Mouse (Mus musculus): Measurements from ENCODE around the gene Topaz1. TPM values are rescaled to one million over a fixed set of nuclear protein-coding genes. Genes with fewer than 3 reads are reported as not detected.
"Not testable (repeated sequence)": the region's sequence is repeated elsewhere in the genome, so short reads cannot be mapped to it uniquely, and the experiment has no call there.

Topaz1 gene
- polyA plus RNA-seq, 1 experiment from 2014 or later, result not detected

GRCm38 (mm10) chr9:122836126-122836525, 89.0 kb downstream of the Topaz1 start:
- Histone ChIP-seq H3K27me3 (ENCODE audit: control insufficient read depth, insufficient read depth, low read length) (no peaks in the 10 kb centered on the region), H3K9ac (ENCODE audit: low read length) (no peak overlapping the region), H3K4me3 (ENCODE audit: control insufficient read depth in 1 of 2, insufficient read depth in 1 of 2, low read depth in 1 of 2, low read length in 2 of 2) (no peak overlapping the region), H3K27ac (replicated peaks in 1 of 2; ENCODE audit: control insufficient read depth in 1 of 2, insufficient read depth in 1 of 2, low read depth in 2 of 2, low read length in 2 of 2) (no peak overlapping the region), H3K4me2 (ENCODE audit: low read length) (no peak overlapping the region), H3K36me3 (ENCODE audit: control insufficient read depth, insufficient read depth, low read length) (peaks cover 12% of the 10 kb centered on the region), H3K4me1 (ENCODE audit: control insufficient read depth in 2 of 2, insufficient read depth in 2 of 2, low read length in 2 of 2) (peaks cover 9 to 15% of the 10 kb centered on the region in 2 experiments), H3K9me3 (ENCODE audit: control insufficient read depth, low read length) (no peaks in the 10 kb centered on the region)
- no peak for ATAC-seq (ENCODE audit: insufficient number of reproducible peaks, insufficient read depth, low FRiP score, low read depth)
- 74% methylated on average over 9 of the region's 9 CpGs for WGBS

- no peak for ATAC-seq (ENCODE audit: insufficient number of reproducible peaks, insufficient read depth, low FRiP score, low read depth)
- peak overlapping the region; percentile 23 to 31; a peak in 2 of 4 replicates for H3K27ac ChIP-seq (replicated peaks in 1 of 2; ENCODE audit: control insufficient read depth in 1 of 2, insufficient read depth in 1 of 2, low read depth in 2 of 2, low read length in 2 of 2)
These were observed 89.6 kb downstream of the Topaz1 start for GRCm38 (mm10) chr9:122836790-122837189.

GRCm38 (mm10) chr9:122837216-122837615, 90.1 kb downstream of the Topaz1 start:
- 82% methylated on average over 4 of the region's 4 CpGs for WGBS
- no peaks in the 10 kb centered on the region for H3K9me3 ChIP-seq (ENCODE audit: control insufficient read depth, low read length)
- H3K9ac ChIP-seq (ENCODE audit: low read length), result no peak overlapping the region
- peak overlapping the region; percentile 23 to 31; a peak in 3 of 4 replicates for H3K27ac ChIP-seq (replicated peaks in 1 of 2; ENCODE audit: control insufficient read depth in 1 of 2, insufficient read depth in 1 of 2, low read depth in 2 of 2, low read length in 2 of 2)
- H3K27me3 ChIP-seq (ENCODE audit: control insufficient read depth, insufficient read depth, low read length), result no peaks in the 10 kb centered on the region
- peaks cover 9 to 15% of the 10 kb centered on the region in 2 experiments for H3K4me1 ChIP-seq (ENCODE audit: control insufficient read depth in 2 of 2, insufficient read depth in 2 of 2, low read length in 2 of 2)
- peaks cover 12% of the 10 kb centered on the region for H3K36me3 ChIP-seq (ENCODE audit: control insufficient read depth, insufficient read depth, low read length)
- H3K4me2 ChIP-seq (ENCODE audit: low read length), result no peak overlapping the region
- H3K4me3 ChIP-seq (ENCODE audit: control insufficient read depth in 1 of 2, insufficient read depth in 1 of 2, low read depth in 1 of 2, low read length in 2 of 2), result no peak overlapping the region
- ATAC-seq (ENCODE audit: insufficient number of reproducible peaks, insufficient read depth, low FRiP score, low read depth), result no peak

More at GRCm38 (mm10) chr9:122836790-122837189, 89.6 kb downstream of the Topaz1 start:
- H3K4me2 ChIP-seq (ENCODE audit: low read length), result no peak overlapping the region
- H3K27me3 ChIP-seq (ENCODE audit: control insufficient read depth, insufficient read depth, low read length), result no peaks in the 10 kb centered on the region
- H3K4me3 ChIP-seq (ENCODE audit: control insufficient read depth in 1 of 2, insufficient read depth in 1 of 2, low read depth in 1 of 2, low read length in 2 of 2), result no peak overlapping the region
- peaks cover 12% of the 10 kb centered on the region for H3K36me3 ChIP-seq (ENCODE audit: control insufficient read depth, insufficient read depth, low read length)
- H3K9me3 ChIP-seq (ENCODE audit: control insufficient read depth, low read length), result no peaks in the 10 kb centered on the region
- peaks cover 9 to 15% of the 10 kb centered on the region in 2 experiments for H3K4me1 ChIP-seq (ENCODE audit: control insufficient read depth in 2 of 2, insufficient read depth in 2 of 2, low read length in 2 of 2)
- WGBS, result 44% methylated on average over 6 of the region's 6 CpGs
- no peak overlapping the region for H3K9ac ChIP-seq (ENCODE audit: low read length)

GRCm38 (mm10) chr9:122837680-122838079, 90.5 kb downstream of the Topaz1 start:
- peak overlapping the region; percentile 42 for H3K4me2 ChIP-seq (ENCODE audit: low read length)
- WGBS, result 19% methylated on average over 16 of the region's 16 CpGs
- H3K9ac ChIP-seq (ENCODE audit: low read length), result peak overlapping the region; percentile 2; the same call in 1 of the 2 replicates
- no peaks in the 10 kb centered on the region for H3K9me3 ChIP-seq (ENCODE audit: control insufficient read depth, low read length)
- H3K36me3 ChIP-seq (ENCODE audit: control insufficient read depth, insufficient read depth, low read length), result peaks cover 12% of the 10 kb centered on the region
- H3K27ac ChIP-seq (replicated peaks in 1 of 2; ENCODE audit: control insufficient read depth in 1 of 2, insufficient read depth in 1 of 2, low read depth in 2 of 2, low read length in 2 of 2), result no peak overlapping the region
- no peak for ATAC-seq (ENCODE audit: insufficient number of reproducible peaks, insufficient read depth, low FRiP score, low read depth)
- H3K27me3 ChIP-seq (ENCODE audit: control insufficient read depth, insufficient read depth, low read length), result no peaks in the 10 kb centered on the region
- H3K4me1 ChIP-seq (ENCODE audit: control insufficient read depth in 2 of 2, insufficient read depth in 2 of 2, low read length in 2 of 2), result peaks cover 9 to 15% of the 10 kb centered on the region in 2 experiments
- H3K4me3 ChIP-seq (ENCODE audit: control insufficient read depth in 1 of 2, insufficient read depth in 1 of 2, low read depth in 1 of 2, low read length in 2 of 2), result no peak overlapping the region

DNA sequence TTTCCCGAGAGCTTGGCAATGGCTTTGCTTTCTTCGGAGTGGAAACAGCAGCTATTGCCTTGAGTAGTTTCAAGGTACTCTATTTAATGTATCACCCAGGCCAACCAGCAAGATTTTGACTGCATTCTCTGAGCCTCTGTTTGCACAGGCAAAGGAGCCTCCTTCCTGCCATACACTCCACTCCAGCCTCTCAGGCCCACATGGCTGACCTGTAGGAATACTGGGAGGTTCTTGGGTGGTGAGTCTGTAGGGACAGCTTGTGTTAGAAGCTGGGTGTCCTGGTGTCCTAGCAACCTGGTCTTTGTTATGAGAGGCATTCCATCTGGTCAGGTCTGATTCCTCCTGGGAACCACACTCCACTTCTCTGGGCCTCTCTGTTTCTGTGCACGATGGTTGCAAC, 96.6 kb downstream of the Topaz1 start, which contains the start of gene Gm35549:
Gm35549 (minus strand) TSS at position 276 of the 400 bp plus-strand sequence.
- H3K4me2 ChIP-seq (ENCODE audit: low read length), result no peak within 1 kb of the TSS
- no peak within 1 kb of the TSS for H3K9ac ChIP-seq (ENCODE audit: low read length)
- H3K9me3 ChIP-seq (ENCODE audit: control insufficient read depth, low read length), result peaks cover 6% of the 10 kb centered on the region
- no peak within 1 kb of the TSS for H3K4me3 ChIP-seq (ENCODE audit: control insufficient read depth in 1 of 2, insufficient read depth in 1 of 2, low read depth in 1 of 2, low read length in 2 of 2)
- H3K4me1 ChIP-seq (ENCODE audit: control insufficient read depth in 2 of 2, insufficient read depth in 2 of 2, low read length in 2 of 2), result no peaks in the 10 kb centered on the region
- no peak for ATAC-seq (ENCODE audit: insufficient number of reproducible peaks, insufficient read depth, low FRiP score, low read depth)
- 71% methylated on average over 3 of the region's 3 CpGs for WGBS
- H3K27ac ChIP-seq (replicated peaks in 1 of 2; ENCODE audit: control insufficient read depth in 1 of 2, insufficient read depth in 1 of 2, low read depth in 2 of 2, low read length in 2 of 2), result no peak within 1 kb of the TSS
- peaks cover 6% of the 10 kb centered on the region for H3K36me3 ChIP-seq (ENCODE audit: control insufficient read depth, insufficient read depth, low read length)
- H3K27me3 ChIP-seq (ENCODE audit: control insufficient read depth, insufficient read depth, low read length), result no peaks in the 10 kb centered on the region

- no peak overlapping the region for H3K4me2 ChIP-seq (ENCODE audit: low read length)
- ATAC-seq (ENCODE audit: insufficient number of reproducible peaks, insufficient read depth, low FRiP score, low read depth), result no peak
- H3K27ac ChIP-seq (replicated peaks in 1 of 2; ENCODE audit: control insufficient read depth in 1 of 2, insufficient read depth in 1 of 2, low read depth in 2 of 2, low read length in 2 of 2), result no peak overlapping the region
- no peaks in the 10 kb centered on the region for H3K4me1 ChIP-seq (ENCODE audit: control insufficient read depth in 2 of 2, insufficient read depth in 2 of 2, low read length in 2 of 2)
- 72% methylated on average over 3 of the region's 3 CpGs for WGBS
- H3K9ac ChIP-seq (ENCODE audit: low read length), result no peak overlapping the region
- peaks cover 6% of the 10 kb centered on the region for H3K9me3 ChIP-seq (ENCODE audit: control insufficient read depth, low read length)
- H3K4me3 ChIP-seq (ENCODE audit: control insufficient read depth in 1 of 2, insufficient read depth in 1 of 2, low read depth in 1 of 2, low read length in 2 of 2), result no peak overlapping the region
- H3K36me3 ChIP-seq (ENCODE audit: control insufficient read depth, insufficient read depth, low read length), result peaks cover 23% of the 10 kb centered on the region
- H3K27me3 ChIP-seq (ENCODE audit: control insufficient read depth, insufficient read depth, low read length), result no peaks in the 10 kb centered on the region
These were observed 98.5 kb downstream of the Topaz1 start for GRCm38 (mm10) chr9:122845621-122846020.

DNA sequence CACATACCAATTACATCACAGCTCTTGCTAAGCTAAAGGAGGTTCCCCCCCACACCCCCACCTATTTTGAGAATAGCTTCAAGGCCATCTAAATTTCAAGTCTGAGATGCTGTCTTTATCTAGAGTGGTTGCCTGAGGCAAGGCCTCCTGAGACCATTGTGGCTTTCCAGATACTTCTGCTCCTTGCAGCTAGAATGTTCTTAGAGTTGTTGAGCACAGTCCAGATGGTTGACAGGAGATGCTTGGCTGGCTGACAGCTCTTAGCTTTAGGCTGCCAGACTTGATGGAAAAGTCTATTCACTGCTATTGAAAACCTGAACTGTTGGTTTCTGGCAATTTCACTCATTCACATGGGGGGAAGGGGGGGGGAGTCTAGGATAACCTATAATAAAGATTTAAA, 99.0 kb downstream of the Topaz1 start:
- Histone ChIP-seq H3K4me3 (ENCODE audit: control insufficient read depth in 1 of 2, insufficient read depth in 1 of 2, low read depth in 1 of 2, low read length in 2 of 2) (no peak overlapping the region), H3K4me1 (ENCODE audit: control insufficient read depth in 2 of 2, insufficient read depth in 2 of 2, low read length in 2 of 2) (no peaks in the 10 kb centered on the region), H3K4me2 (ENCODE audit: low read length) (no peak overlapping the region), H3K36me3 (ENCODE audit: control insufficient read depth, insufficient read depth, low read length) (peaks cover 28% of the 10 kb centered on the region), H3K27me3 (ENCODE audit: control insufficient read depth, insufficient read depth, low read length) (no peaks in the 10 kb centered on the region), H3K27ac (replicated peaks in 1 of 2; ENCODE audit: control insufficient read depth in 1 of 2, insufficient read depth in 1 of 2, low read depth in 2 of 2, low read length in 2 of 2) (no peak overlapping the region; a peak in 1 of 4 replicates), H3K9me3 (ENCODE audit: control insufficient read depth, low read length) (peaks cover 6% of the 10 kb centered on the region), H3K9ac (ENCODE audit: low read length) (no peak overlapping the region)
- 0 out of 2 replicates have a peak, but pooled peaks have one; percentile 17 for ATAC-seq (ENCODE audit: insufficient number of reproducible peaks, insufficient read depth, low FRiP score, low read depth)

DNA sequence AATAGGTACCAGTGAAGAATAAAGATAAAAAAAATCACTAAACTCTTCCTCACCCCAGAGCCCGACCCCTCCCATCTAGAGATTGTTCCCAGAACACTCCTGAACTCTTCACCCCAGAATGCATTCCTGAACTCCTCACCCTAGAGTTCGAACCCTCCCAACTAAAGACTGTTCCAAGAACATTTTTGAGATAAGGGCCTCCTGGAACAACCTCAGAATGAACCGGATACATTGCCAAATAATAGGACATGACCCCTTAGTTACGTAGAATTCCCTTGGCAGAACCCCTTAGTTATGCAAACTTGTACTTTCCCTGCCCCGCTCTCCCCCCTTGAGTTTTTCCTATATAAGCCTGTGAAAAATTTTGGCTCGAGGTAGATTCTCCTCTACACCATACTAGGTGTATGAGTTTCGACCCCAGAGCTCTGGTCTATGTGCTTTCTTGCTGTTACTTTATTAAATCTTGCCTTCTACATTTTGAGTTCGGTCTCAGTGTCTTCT, 100.7 kb downstream of the Topaz1 start:
- H3K9me3 ChIP-seq (ENCODE audit: control insufficient read depth, low read length); H3K9ac ChIP-seq (ENCODE audit: low read length); H3K4me1 ChIP-seq (ENCODE audit: control insufficient read depth in 2 of 2, insufficient read depth in 2 of 2, low read length in 2 of 2); H3K27ac ChIP-seq (replicated peaks in 1 of 2; ENCODE audit: control insufficient read depth in 1 of 2, insufficient read depth in 1 of 2, low read depth in 2 of 2, low read length in 2 of 2); H3K27me3 ChIP-seq (ENCODE audit: control insufficient read depth, insufficient read depth, low read length); H3K4me2 ChIP-seq (ENCODE audit: low read length); H3K4me3 ChIP-seq (ENCODE audit: control insufficient read depth in 1 of 2, insufficient read depth in 1 of 2, low read depth in 1 of 2, low read length in 2 of 2); ATAC-seq (ENCODE audit: insufficient number of reproducible peaks, insufficient read depth, low FRiP score, low read depth): not testable (repeated sequence)
- WGBS, result 70% methylated on average over 6 of the region's 8 CpGs
- peaks cover 45% of the 10 kb centered on the region for H3K36me3 ChIP-seq (ENCODE audit: control insufficient read depth, insufficient read depth, low read length)

All from heart, embryonic 14.5 days (tissue).